Mouse (Mus musculus): ENCODE results near the gene Gpbar1.

- no peak for TF ChIP-seq CTCF (IDR thresholded peaks at IDR 0.05)
- no peak for TF ChIP-seq EP300 (IDR thresholded peaks at IDR 0.05)
Observed at GRCm38 (mm10) chr1:74262510-74262909, 15.8 kb upstream of the Gpbar1 start.

Data from lung, postnatal 0 days (tissue).